20 mouse cellular contexts compared by ENCODE assay signal in the genomic region with DNA sequence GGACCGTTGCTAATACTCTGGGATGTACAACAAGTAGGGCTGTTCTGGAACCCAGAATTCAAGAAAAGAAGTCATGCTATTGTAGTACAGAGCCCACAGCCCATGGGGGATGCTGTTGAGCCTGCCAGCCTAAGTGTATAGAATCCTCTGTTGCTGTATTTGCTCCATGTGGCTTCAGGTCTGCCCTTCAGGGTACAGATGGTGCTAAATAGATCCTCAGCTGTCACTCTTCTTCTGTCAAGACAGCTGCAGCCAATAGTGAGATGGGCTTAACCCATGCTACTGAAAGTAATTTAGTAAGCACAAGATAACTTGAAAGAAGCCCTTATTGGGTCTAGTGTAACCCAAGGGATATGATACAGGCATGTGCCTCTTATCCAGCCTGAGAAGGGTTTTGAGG.
A peak's percentile ranks its signal among the peaks of the same experiment; 100 is the strongest.
DNase-seq lines count a peak whose midpoint lies in the region; ATAC-seq and TF ChIP-seq lines count a peak whose summit lies in the region.
"Had no signal": no experiment of that assay in that cellular context is flagged by ENCODE, and none has a peak within 500 bp of the region (broad histone marks: within the 10 kb centered on the region; RNA-seq: fewer than 3 reads in every experiment).

No protein-coding gene starts in this region.

- TF ChIP-seq POLR2A in myocyte (IDR thresholded peaks at IDR 0.05; ENCODE audit: insufficient read length, low read depth): no peak

- WGBS in forebrain, embryonic 14.5 days: 88% methylated on average over 1 of the region's 1 CpGs
- WGBS in forebrain, embryonic 12.5 days: 79% methylated on average over 1 of the region's 1 CpGs
- 74% methylated on average over 1 of the region's 1 CpGs for WGBS in embryonic facial prominence, embryonic 14.5 days

- no peak overlapping the region for H3K9ac ChIP-seq in forebrain, embryonic 14.5 days (ENCODE audit: low read length)
- H3K9ac ChIP-seq in forebrain, embryonic 12.5 days: no peak overlapping the region
- no peak overlapping the region for H3K9ac ChIP-seq in embryonic facial prominence, embryonic 14.5 days (ENCODE audit: low read depth, low read length)
- H3K9ac ChIP-seq: embryonic facial prominence, embryonic 13.5 days; forebrain, embryonic 15.5 days; forebrain, postnatal 0 days had no signal

- no peaks in the 10 kb centered on the region for H3K27me3 ChIP-seq in forebrain, embryonic 14.5 days (replicated peaks; ENCODE audit: control insufficient read depth, insufficient read depth, low read length)
- no peaks in the 10 kb centered on the region for H3K27me3 ChIP-seq in forebrain, embryonic 12.5 days
- H3K27me3 ChIP-seq in embryonic facial prominence, embryonic 14.5 days (replicated peaks; ENCODE audit: control insufficient read depth, insufficient read depth, low read length): no peaks in the 10 kb centered on the region
- no peaks in the 10 kb centered on the region for H3K27me3 ChIP-seq in myocyte (ENCODE audit: control insufficient read depth, insufficient read depth, insufficient read length)
- H3K27me3 ChIP-seq: embryonic facial prominence, embryonic 13.5 days; forebrain, embryonic 15.5 days had no signal

- H3K4me3 ChIP-seq in forebrain, embryonic 14.5 days (ENCODE audit: low read depth, low read length): no peak overlapping the region
- H3K4me3 ChIP-seq in forebrain, embryonic 12.5 days (replicated peaks): no peak overlapping the region
- no peak overlapping the region for H3K4me3 ChIP-seq in embryonic facial prominence, embryonic 14.5 days (ENCODE audit: low read depth, low read length)
- no peak overlapping the region for H3K4me3 ChIP-seq in myocyte
- H3K4me3 ChIP-seq: embryonic facial prominence, embryonic 13.5 days; forebrain, embryonic 15.5 days had no signal

- peak; percentile 41 for DNase-seq in forebrain, embryonic 14.5 days (ENCODE audit: low spot score)
- peak; percentile 45 for DNase-seq in retina, postnatal 1 day
- no peak for DNase-seq in retina, embryonic 14.5 days (ENCODE audit: low spot score)
- peak; percentile 51 for DNase-seq in embryonic facial prominence, embryonic 14.5 days (ENCODE audit: low spot score)
- DNase-seq in kidney, postnatal 14 days: no peak
- DNase-seq in embryo, embryonic 10 days (ENCODE audit: low spot score): no peak
- DNase-seq: adrenal gland, adult 2 months; adrenal gland, postnatal 10 days; adrenal gland, postnatal 25 days; cerebellum, adult 11-12 months; cerebellum, adult 2 months; cerebellum, adult 9-10 months; cerebellum, postnatal 10 days; cerebellum, postnatal 25 days; embryo, embryonic 11 days; forebrain, postnatal 0 days had no signal

- H3K9me3 ChIP-seq in forebrain, embryonic 14.5 days (replicated peaks; ENCODE audit: control insufficient read depth, low read length): no peaks in the 10 kb centered on the region
- H3K9me3 ChIP-seq in forebrain, embryonic 12.5 days: no peaks in the 10 kb centered on the region
- no peaks in the 10 kb centered on the region for H3K9me3 ChIP-seq in embryonic facial prominence, embryonic 14.5 days (ENCODE audit: control insufficient read depth, low read length)
- H3K9me3 ChIP-seq: embryonic facial prominence, embryonic 13.5 days; forebrain, embryonic 15.5 days had no signal

- no peak overlapping the region for H3K27ac ChIP-seq in forebrain, embryonic 14.5 days (ENCODE audit: low read depth, low read length)
- no peak overlapping the region for H3K27ac ChIP-seq in forebrain, embryonic 12.5 days
- H3K27ac ChIP-seq in embryonic facial prominence, embryonic 14.5 days (replicated peaks; ENCODE audit: low read depth, low read length): no peak overlapping the region
- H3K27ac ChIP-seq: embryonic facial prominence, embryonic 13.5 days; forebrain, embryonic 15.5 days had no signal

- ATAC-seq in forebrain, embryonic 14.5 days: no peak
- no peak for ATAC-seq in forebrain, embryonic 12.5 days (ENCODE audit: low FRiP score)
- ATAC-seq in embryonic facial prominence, embryonic 14.5 days (ENCODE audit: low read depth): peak; percentile 71
- ATAC-seq: forebrain, embryonic 15.5 days; forebrain, postnatal 0 days had no signal

- H3ac ChIP-seq in myocyte (ENCODE audit: control insufficient read depth, insufficient read length): no peak overlapping the region

- no peaks in the 10 kb centered on the region for H3K4me1 ChIP-seq in forebrain, embryonic 14.5 days (ENCODE audit: control insufficient read depth, insufficient read depth, low read length)
- H3K4me1 ChIP-seq in forebrain, embryonic 12.5 days: peaks cover 7% of the 10 kb centered on the region; the same call in 1 of the 2 replicates
- no peaks in the 10 kb centered on the region for H3K4me1 ChIP-seq in embryonic facial prominence, embryonic 14.5 days (ENCODE audit: control insufficient read depth, insufficient read depth, low read length)
- H3K4me1 ChIP-seq: embryonic facial prominence, embryonic 13.5 days had no signal

- no peak overlapping the region for H3K4me2 ChIP-seq in forebrain, embryonic 14.5 days (ENCODE audit: low read length)
- H3K4me2 ChIP-seq in forebrain, embryonic 12.5 days: no peak overlapping the region
- H3K4me2 ChIP-seq in embryonic facial prominence, embryonic 14.5 days (ENCODE audit: low read depth, low read length): no peak overlapping the region
- no peak overlapping the region for H3K4me2 ChIP-seq in myocyte (ENCODE audit: low read depth)
- H3K4me2 ChIP-seq: embryonic facial prominence, embryonic 13.5 days; forebrain, embryonic 15.5 days had no signal

- no peaks in the 10 kb centered on the region for H3K36me3 ChIP-seq in forebrain, embryonic 14.5 days (ENCODE audit: control insufficient read depth, insufficient read depth, low read length)
- no peaks in the 10 kb centered on the region for H3K36me3 ChIP-seq in forebrain, embryonic 12.5 days (replicated peaks)
- no peaks in the 10 kb centered on the region for H3K36me3 ChIP-seq in embryonic facial prominence, embryonic 14.5 days (ENCODE audit: control insufficient read depth, insufficient read depth, low read length)
- H3K36me3 ChIP-seq in myocyte (ENCODE audit: control insufficient read depth, insufficient read depth): no peaks in the 10 kb centered on the region
- H3K36me3 ChIP-seq: embryonic facial prominence, embryonic 13.5 days; forebrain, embryonic 15.5 days had no signal

- H3K79me2 ChIP-seq in myocyte (ENCODE audit: control insufficient read depth, insufficient read depth): no peaks in the 10 kb centered on the region

TF ChIP-seq in myocyte, 11 proteins besides CTCF, POLR2A, EP300 and RAD21:
- TF ChIP-seq POLR2AphosphoS2 (IDR thresholded peaks at IDR 0.05; ENCODE audit: insufficient read length, low read depth) (no peak), TCF3 (IDR thresholded peaks at IDR 0.05; ENCODE audit: insufficient read length, low read depth) (no peak), E2F4 (IDR thresholded peaks at IDR 0.05; ENCODE audit: insufficient read depth) (no peak), MYOD1 (IDR thresholded peaks at IDR 0.05; ENCODE audit: control insufficient read depth in 1 of 3, insufficient read length in 2 of 3, low read depth in 2 of 3) (peak; percentile 27 to 82 (median 71)), MAX (IDR thresholded peaks at IDR 0.05; ENCODE audit: low read depth) (no peak), SRF (IDR thresholded peaks at IDR 0.05; ENCODE audit: control insufficient read depth, insufficient read length, low read depth) (no peak), USF1 (IDR thresholded peaks at IDR 0.05; ENCODE audit: low read depth) (no peak), TCF12 (IDR thresholded peaks at IDR 0.05; ENCODE audit: insufficient read depth, poor library complexity, severe bottlenecking) (peak; percentile 8), REST (IDR thresholded peaks at IDR 0.05; ENCODE audit: insufficient read depth, insufficient read length) (no peak), MYOG (IDR thresholded peaks at IDR 0.05; ENCODE audit: control insufficient read depth in 1 of 3, insufficient read depth in 1 of 3, insufficient read length in 2 of 3, low read depth in 2 of 3) (no peak), CEBPB (IDR thresholded peaks at IDR 0.05; ENCODE audit: insufficient read depth, poor library complexity, severe bottlenecking) (no peak)

Comparison
In these comparisons a context has a peak if more than half of its experiments do, and no peak if none do; other contexts are left out.
1. DNase-seq: peak in forebrain, embryonic 14.5 days (single experiment), retina, postnatal 1 day (single experiment) and embryonic facial prominence, embryonic 14.5 days (single experiment); none in retina, embryonic 14.5 days (single experiment), kidney, postnatal 14 days (single experiment) and embryo, embryonic 10 days (single experiment).